Mouse (Mus musculus) common myeloid progenitor, adult 5-6 weeks (primary cell): Measurements from ENCODE around the gene Tmem108. TPM values are rescaled to one million over a fixed set of nuclear protein-coding genes. Genes with fewer than 3 reads are reported as not detected.

Source experiments
- total RNA-seq: library from RNA; stranded (forward); fragments of 200-1000, 187-1606 nt; gene quantifications from 2 replicates; pipeline ENCODE4 v1.2.3, GENCODE M21; 2017

Tmem108 gene
- total RNA-seq, 1 experiment from 2014 or later = not detected

Other genes starting within 250 kb of the Tmem108 start
- 5.1 and 8.3 TPM in 2 replicates for gene Nphp3, start 240.7 kb upstream of the Tmem108 start, total RNA-seq